Mouse (Mus musculus) C2C12 (cell line): ENCODE measurements around the gene Fam243. TPM values are rescaled to one million over a fixed set of nuclear protein-coding genes. Genes with fewer than 3 reads are reported as not detected.

Experiments
- H3K27me3 ChIP-seq: one replicate; pipeline ENCODE4 v1.6.1; 2011; ENCODE audit not compliant: control insufficient read depth, insufficient read depth, insufficient read length
- H3K36me3 ChIP-seq: one replicate; pipeline ENCODE4 v1.6.1; 2011; ENCODE audit not compliant: control insufficient read depth, insufficient read depth
- H3K4me3 ChIP-seq: one replicate; pipeline ENCODE4 v1.5.1; 2011; ENCODE audit warnings: mild to moderate bottlenecking, control low read depth; ENCODE audit not compliant: poor library complexity, insufficient read depth, severe bottlenecking
- H3K79me2 ChIP-seq: one replicate; pipeline ENCODE4 v1.6.1; 2011; ENCODE audit not compliant: control insufficient read depth, insufficient read depth
- H3K79me3 ChIP-seq: one replicate; pipeline ENCODE4 v1.6.1; 2011; ENCODE audit warnings: low read depth, control low read depth
- H3ac ChIP-seq: one replicate; pipeline ENCODE3; 2011; ENCODE audit warnings: low read depth; ENCODE audit not compliant: control insufficient read depth, insufficient read length
- CEBPB ChIP-seq: IDR thresholded peaks from one replicate; pipeline ENCODE4 v1.6.1; 2011; ENCODE audit warnings: low read depth, mild to moderate bottlenecking, control low read depth, moderate library complexity
- CTCF ChIP-seq: IDR thresholded peaks from one replicate; pipeline ENCODE4 v1.5.1; 2011; ENCODE audit not compliant: control insufficient read depth, insufficient read depth, insufficient read length
- FOSL1 ChIP-seq: IDR thresholded peaks from one replicate; pipeline ENCODE4 v1.8.0; 2011; ENCODE audit warnings: mild to moderate bottlenecking, low read length; ENCODE audit not compliant: poor library complexity, insufficient read depth, severe bottlenecking
- MAX ChIP-seq: IDR thresholded peaks from one replicate; pipeline ENCODE4 v1.6.1; 2011; ENCODE audit warnings: mild to moderate bottlenecking, control low read depth
- MYOD1 ChIP-seq: IDR thresholded peaks from one replicate; pipeline ENCODE4 v1.6.1; 2011; ENCODE audit warnings: low read depth; ENCODE audit not compliant: control insufficient read depth, insufficient read length
- MYOG ChIP-seq: IDR thresholded peaks from one replicate; pipeline ENCODE4 v1.6.1; 2011; ENCODE audit not compliant: control insufficient read depth, insufficient read length; ENCODE audit errors: extremely low read depth
- USF1 ChIP-seq: IDR thresholded peaks from one replicate; pipeline ENCODE4 v1.6.1; 2011; ENCODE audit warnings: low read depth, mild to moderate bottlenecking, control low read depth, moderate library complexity
- polyA plus RNA-seq: library from polyadenylated mRNA; unstranded; fragments of >200 nt; fragmentation: generic; extraction: Trizol; gene quantifications from one replicate; pipeline ENCODE4 v1.2.1, GENCODE M21; 2012; ENCODE audit warnings: missing spikeins

The Fam243 gene
- polyA plus RNA-seq, 1 experiment = not detected

DNA sequence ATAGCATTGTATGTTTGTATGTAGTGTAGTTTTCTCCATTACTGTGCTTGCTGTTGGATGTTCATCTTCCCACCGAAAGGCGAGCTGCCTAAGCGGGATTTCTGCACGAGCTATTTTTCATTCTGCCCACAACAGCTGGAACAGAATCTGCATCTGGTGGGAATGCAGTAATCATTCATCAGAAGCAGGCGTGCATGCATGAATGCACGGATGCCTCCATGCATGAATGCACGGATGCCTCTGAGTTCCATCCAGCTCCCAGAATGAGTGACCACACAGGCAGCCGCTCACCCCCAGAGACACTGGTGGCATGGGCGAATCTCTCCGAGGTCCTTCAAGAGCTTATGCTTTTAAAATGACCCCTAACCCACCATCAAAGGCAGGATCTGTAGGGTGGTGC, 36.3 kb upstream of the Fam243 start:
- Histone ChIP-seq H3K4me3 (no peak overlapping the region), H3K27me3 (peaks cover 38% of the 10 kb centered on the region), H3K79me2 (no peaks in the 10 kb centered on the region), H3ac (no peak overlapping the region), H3K79me3 (no peaks in the 10 kb centered on the region), H3K36me3 (no peaks in the 10 kb centered on the region)
- TF ChIP-seq MAX (no peak), USF1 (no peak), FOSL1 (no peak), CEBPB (no peak), CTCF (no peak), MYOG (no peak), MYOD1 (no peak)

DNA sequence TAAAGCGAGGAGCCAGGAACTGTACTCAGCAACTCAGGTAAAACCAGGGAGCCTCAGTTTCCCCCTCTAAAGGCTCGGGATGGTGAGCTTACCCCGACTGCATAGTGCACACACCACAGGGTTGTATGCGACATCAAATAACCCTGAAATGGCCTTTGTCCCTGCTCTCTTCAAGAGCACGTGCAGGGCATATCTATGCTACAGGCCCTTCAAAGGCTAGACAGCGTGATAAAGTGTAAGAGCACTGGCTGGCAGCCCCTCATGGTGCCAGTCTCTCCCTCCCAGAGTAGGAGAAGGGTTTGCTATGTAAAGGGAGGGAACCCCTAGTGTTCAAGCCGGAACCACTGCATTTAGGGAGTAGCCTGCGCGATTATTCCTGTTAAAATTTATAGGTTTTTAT, 35.8 kb upstream of the Fam243 start:
- H3ac ChIP-seq = no peak overlapping the region
- no peaks in the 10 kb centered on the region for H3K36me3 ChIP-seq
- H3K79me3 ChIP-seq = no peaks in the 10 kb centered on the region
- no peaks in the 10 kb centered on the region for H3K79me2 ChIP-seq
- no peak for TF ChIP-seq MYOD1
- TF ChIP-seq MYOG = no peak
- no peak for TF ChIP-seq CEBPB
- no peak for TF ChIP-seq FOSL1
- TF ChIP-seq MAX = no peak
- TF ChIP-seq CTCF = no peak
- no peak for TF ChIP-seq USF1
- peaks cover 32% of the 10 kb centered on the region for H3K27me3 ChIP-seq
- H3K4me3 ChIP-seq = no peak overlapping the region

DNA sequence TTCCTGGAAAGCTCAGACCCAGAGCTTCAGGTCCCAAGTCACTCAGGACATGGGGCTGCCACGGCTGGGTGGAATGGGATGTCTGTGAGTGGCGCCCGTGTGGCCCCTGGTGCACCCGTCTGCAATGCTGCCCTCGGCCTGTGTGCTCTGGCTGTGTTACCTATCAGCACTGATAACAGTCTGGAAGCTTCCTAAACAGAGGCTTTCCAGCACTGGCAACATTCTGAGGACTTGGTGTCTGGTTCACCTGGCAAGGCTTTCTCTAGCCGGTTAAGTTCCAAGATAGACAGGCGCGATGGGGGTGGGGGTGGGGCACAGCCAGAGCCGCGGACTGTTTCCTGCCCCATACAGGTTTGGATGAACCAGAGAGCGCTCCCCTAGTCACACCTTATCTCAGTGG, 34.7 kb upstream of the Fam243 start:
- H3K36me3 ChIP-seq = no peaks in the 10 kb centered on the region
- TF ChIP-seq MYOG (no peak), FOSL1 (no peak), MYOD1 (no peak), CTCF (no peak), USF1 (no peak), CEBPB (no peak), MAX (no peak)
- no peak overlapping the region for H3ac ChIP-seq
- H3K79me2 ChIP-seq = no peaks in the 10 kb centered on the region
- peaks cover 26% of the 10 kb centered on the region for H3K27me3 ChIP-seq
- no peak overlapping the region for H3K4me3 ChIP-seq
- H3K79me3 ChIP-seq = no peaks in the 10 kb centered on the region

DNA sequence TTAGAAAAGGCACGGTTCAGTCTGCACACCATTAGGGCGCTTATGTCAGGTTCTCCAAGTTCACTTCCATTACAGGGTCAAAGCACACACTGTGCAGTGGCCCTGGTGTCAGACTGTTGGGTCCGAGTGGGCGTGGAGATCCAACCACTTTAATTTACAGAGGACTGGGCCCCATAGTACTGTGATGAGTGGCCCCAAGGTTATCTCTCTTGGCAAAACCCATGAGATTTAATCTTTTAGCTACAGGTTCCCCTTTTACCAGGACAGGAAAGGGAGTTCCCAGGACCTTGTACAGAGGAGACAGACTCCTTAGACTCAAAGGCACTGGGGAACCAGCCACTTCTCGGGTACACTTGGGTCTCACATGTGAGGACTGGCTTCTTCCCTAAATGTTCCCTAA, 34.1 kb upstream of the Fam243 start:
- Histone ChIP-seq H3ac (no peak overlapping the region), H3K79me3 (no peaks in the 10 kb centered on the region), H3K36me3 (no peaks in the 10 kb centered on the region), H3K79me2 (no peaks in the 10 kb centered on the region), H3K27me3 (peaks cover 20% of the 10 kb centered on the region), H3K4me3 (no peak overlapping the region)
- no peak for TF ChIP-seq MYOG
- no peak for TF ChIP-seq MAX
- TF ChIP-seq CEBPB = no peak
- no peak for TF ChIP-seq FOSL1
- no peak for TF ChIP-seq CTCF

DNA sequence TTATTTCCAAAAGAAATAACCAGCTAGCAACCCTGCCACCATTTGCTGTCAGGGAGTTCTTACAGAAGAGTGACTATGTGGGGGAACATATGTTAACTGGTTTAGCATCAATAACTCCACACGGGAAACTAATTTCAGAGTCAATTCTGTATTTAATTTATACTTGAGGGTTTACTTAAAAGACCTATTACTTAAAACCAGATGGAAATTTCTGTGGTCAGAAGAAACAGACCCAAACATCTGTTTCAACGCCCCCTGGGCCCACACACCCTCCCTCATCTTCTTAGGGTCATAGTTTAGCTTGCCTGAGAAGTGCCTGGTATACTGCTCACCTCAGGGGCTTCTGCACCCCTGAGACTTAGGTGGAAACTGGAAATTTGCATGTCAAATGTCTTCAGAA, 32.7 kb upstream of the Fam243 start:
- no peak overlapping the region for H3K4me3 ChIP-seq
- H3K79me2 ChIP-seq = no peaks in the 10 kb centered on the region
- TF ChIP-seq CEBPB = no peak
- no peak for TF ChIP-seq FOSL1
- no peak for TF ChIP-seq CTCF
- TF ChIP-seq MYOG = no peak
- no peak for TF ChIP-seq USF1
- no peak for TF ChIP-seq MYOD1
- no peak for TF ChIP-seq MAX
- no peak overlapping the region for H3ac ChIP-seq
- H3K27me3 ChIP-seq = peaks cover 17% of the 10 kb centered on the region
- H3K36me3 ChIP-seq = no peaks in the 10 kb centered on the region
- no peaks in the 10 kb centered on the region for H3K79me3 ChIP-seq

DNA sequence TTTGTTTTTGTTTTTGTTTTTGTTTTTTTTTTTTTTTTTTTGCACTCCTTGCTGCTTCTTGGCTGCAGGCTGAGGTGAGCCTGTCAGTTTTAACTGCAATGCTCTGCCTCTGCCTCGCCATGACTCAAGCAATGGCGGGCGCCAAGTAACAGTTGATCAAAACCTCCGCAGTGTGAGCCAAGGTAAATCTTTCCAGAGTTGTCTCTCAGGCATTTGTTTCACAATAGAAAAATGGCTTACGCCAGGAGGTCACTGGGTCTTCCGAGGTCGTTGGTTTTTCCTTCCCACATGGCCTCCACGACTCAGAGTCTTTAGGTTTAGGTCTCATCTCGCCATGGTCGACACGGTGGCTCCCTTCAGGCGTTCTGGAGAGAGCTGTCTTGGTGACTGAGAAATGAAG, 32.1 kb upstream of the Fam243 start:
- TF ChIP-seq MYOG (no peak), FOSL1 (no peak), MAX (no peak), USF1 (no peak), CTCF (no peak), CEBPB (no peak), MYOD1 (no peak)
- Histone ChIP-seq H3ac (no peak overlapping the region), H3K4me3 (no peak overlapping the region), H3K79me3 (no peaks in the 10 kb centered on the region), H3K79me2 (no peaks in the 10 kb centered on the region), H3K27me3 (peaks cover 15% of the 10 kb centered on the region), H3K36me3 (no peaks in the 10 kb centered on the region)
